Mouse (Mus musculus): ENCODE data around the gene Stk33.
"Not testable (repeated sequence)": the region's sequence is repeated elsewhere in the genome, so short reads cannot be mapped to it uniquely, and the experiment has no call there.

The Stk33 gene

DNA sequence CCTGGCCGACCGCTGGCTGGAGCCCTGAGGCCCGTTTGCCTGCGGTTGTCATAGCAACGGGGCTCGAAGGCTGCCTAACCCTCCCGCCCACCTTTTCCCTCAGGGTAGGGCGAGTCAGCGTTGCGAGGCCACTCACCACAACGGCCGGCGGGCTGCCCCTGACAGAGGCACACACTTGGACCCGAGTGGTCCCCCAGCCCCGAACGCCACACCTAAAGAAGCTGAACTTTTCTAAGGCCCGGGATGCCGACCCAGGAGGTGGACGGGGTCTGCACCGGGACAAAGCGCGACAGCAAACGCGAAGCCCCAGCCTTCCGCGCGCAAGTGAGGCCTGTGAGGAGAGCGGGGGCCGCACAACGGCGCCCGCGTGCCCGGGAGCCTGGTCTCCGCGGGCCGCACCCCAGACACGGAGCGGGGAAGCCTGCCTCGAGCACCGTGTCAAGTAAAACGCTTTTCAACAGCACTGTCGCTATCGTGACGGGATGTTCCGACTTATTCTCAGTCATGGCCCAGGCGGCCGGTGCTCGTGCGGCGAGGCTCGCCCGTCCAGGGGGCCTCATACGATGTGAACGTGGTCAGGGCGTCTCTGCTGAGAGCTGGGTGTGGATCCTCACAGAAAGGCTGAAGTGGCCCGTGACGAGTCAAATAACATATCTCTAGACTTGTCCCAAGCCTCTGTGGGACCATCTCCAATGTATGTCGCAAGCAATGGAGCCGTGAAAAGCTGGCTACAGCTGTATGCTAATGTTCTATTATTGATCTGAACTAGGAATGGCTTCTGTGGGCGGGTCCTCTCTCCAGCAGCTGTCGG is at the start of gene Stk33:
Stk33 (minus strand) TSS at position 301 of the 811 bp plus-strand sequence.
- DNase-seq (ENCODE audit: low spot score): no peak

GRCm38 (mm10) chr7:109484221-109484620 is 45.3 kb upstream of the Stk33 start:
- no peak for DNase-seq (ENCODE audit: low spot score)

DNA sequence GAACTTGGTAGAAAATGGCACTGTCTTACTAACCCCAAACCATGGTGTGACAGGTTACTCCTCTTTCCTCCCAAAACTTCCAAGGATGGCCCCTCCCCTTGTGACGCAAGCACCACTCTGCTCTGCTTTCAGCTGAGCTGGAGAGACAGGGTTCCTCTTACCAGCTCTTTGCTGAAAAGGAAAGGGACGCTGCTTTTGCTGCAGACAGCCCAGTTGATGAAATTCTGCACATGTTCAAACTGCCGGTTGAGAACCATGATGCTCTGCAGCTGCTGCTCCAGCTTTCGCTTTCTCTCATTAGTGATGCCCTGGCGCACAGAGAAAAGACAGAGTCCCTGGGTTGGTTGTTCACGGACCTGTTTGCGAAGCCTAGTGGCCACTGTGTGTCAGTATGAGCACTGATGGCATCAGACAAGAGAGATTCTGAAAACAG is 41.9 kb upstream of the Stk33 start:
- no peak for DNase-seq (ENCODE audit: low spot score)

- DNase-seq (ENCODE audit: low spot score): no peak
Observed at GRCm38 (mm10) chr7:109477926-109478325, 39.0 kb upstream of the Stk33 start.

GRCm38 (mm10) chr7:109470700-109471099 is 31.8 kb upstream of the Stk33 start:
- DNase-seq (ENCODE audit: low spot score): no peak

GRCm38 (mm10) chr7:109468262-109468701 is 29.4 kb upstream of the Stk33 start:
- DNase-seq (ENCODE audit: low spot score): no peak

- DNase-seq (ENCODE audit: low spot score): no peak
Observed at GRCm38 (mm10) chr7:109467591-109467990, 28.7 kb upstream of the Stk33 start.

GRCm38 (mm10) chr7:109460698-109461097 is 21.8 kb upstream of the Stk33 start:
- DNase-seq (ENCODE audit: low spot score): no peak

- no peak for DNase-seq (ENCODE audit: low spot score)
Observed at GRCm38 (mm10) chr7:109456563-109456962, 17.7 kb upstream of the Stk33 start.

DNA sequence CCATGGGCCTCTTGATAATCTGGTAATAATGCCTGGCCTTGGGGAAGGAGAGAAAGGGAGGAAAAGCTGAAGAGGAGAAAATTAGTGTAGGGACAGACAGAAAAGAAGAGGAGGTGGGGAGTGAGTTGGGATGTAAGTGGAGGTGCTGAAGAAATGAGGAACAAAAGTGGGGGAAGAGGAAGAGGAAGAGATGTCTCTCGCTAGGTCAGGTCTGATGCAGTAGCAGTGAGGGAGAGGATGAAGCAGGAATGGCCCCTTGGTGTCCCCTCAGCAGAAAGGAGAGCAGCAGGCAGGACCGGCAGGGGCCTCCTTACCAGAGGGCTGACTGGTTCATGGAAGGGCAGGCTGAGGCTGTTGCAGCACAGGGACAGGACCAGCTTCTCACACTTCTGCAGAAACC is 16.9 kb upstream of the Stk33 start:
- DNase-seq (ENCODE audit: low spot score): no peak

- DNase-seq (ENCODE audit: low spot score): no peak
Observed at GRCm38 (mm10) chr7:109454856-109455255, 16.0 kb upstream of the Stk33 start.

- DNase-seq (ENCODE audit: low spot score): no peak
Observed at GRCm38 (mm10) chr7:109448060-109448459, 9.2 kb upstream of the Stk33 start.

GRCm38 (mm10) chr7:109445012-109445411 is 6.1 kb upstream of the Stk33 start:
- no peak for DNase-seq (ENCODE audit: low spot score)

- no peak for DNase-seq (ENCODE audit: low spot score)
Observed at GRCm38 (mm10) chr7:109442739-109443138, 3.9 kb upstream of the Stk33 start.

DNA sequence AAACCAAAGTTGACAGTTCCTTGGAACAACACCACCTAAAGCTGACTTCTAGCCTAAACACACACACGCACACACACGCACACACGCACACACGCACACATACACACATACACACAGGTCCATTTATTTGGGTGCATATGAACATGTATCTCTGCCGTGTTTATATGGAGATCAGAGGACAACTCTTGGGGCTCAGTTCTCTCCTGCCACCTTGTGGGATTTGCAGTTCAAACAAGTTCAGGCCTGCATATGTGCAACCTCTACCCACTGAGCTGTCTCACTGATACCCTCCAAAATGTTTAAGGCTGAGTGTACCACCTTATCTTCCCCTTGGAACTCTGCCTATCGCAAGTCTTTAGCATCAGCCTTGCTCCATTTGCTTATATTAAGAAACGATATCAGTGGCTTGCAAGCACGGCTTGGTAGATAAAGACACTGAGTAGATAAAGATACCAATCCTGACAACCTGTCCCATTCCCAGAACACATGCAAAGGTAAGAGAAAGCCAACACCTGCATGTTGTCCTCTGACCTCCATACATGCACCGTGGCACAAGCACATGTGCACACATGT is 1.9 kb upstream of the Stk33 start:
- DNase-seq (ENCODE audit: low spot score): no peak

- DNase-seq (ENCODE audit: low spot score): no peak
Observed at GRCm38 (mm10) chr7:109424422-109425159, 14.3 kb downstream of the Stk33 start.

DNA sequence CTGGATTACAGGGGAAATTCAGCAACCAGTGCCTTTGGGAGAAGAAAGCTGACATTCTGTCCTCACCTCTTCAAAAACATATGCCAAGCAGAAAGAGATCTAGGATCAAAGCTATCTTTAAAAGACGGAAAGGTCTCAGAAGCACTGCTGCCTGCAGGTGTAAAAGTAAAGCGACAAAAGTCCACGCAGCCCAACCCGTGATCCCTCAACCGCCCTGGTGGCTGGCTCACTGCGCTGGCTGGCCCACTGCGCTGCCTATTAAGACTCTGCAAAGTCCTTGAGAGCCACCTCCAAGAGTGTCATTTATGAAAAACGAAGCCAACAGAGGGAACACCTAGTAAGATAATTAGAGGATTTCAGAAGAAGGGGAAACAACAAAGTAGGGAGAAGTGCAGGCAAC is 16.1 kb downstream of the Stk33 start:
- DNase-seq (ENCODE audit: low spot score): no peak

DNA sequence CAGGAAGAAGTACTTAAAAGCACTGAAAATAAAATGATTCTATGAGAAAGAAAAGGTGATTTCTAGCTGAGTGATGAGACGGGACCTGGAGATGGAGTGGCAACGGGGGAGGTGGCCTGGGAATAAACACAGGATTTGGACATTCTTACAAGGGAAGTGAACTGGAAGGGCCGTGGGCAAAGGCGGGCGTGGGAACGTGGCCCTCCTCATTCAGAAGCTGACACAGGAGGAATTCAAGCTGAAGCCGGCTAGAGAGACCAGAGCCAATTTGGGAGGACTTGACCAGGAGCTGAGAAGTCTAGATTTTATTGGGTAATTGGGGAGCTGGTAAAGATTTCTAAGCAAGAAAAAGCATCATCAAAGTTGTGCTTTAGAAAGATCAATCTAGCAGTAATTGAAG is 33.4 kb downstream of the Stk33 start:
- DNase-seq (ENCODE audit: low spot score): no peak

GRCm38 (mm10) chr7:109399299-109399698 is 39.6 kb downstream of the Stk33 start:
- no peak for DNase-seq (ENCODE audit: low spot score)

DNA sequence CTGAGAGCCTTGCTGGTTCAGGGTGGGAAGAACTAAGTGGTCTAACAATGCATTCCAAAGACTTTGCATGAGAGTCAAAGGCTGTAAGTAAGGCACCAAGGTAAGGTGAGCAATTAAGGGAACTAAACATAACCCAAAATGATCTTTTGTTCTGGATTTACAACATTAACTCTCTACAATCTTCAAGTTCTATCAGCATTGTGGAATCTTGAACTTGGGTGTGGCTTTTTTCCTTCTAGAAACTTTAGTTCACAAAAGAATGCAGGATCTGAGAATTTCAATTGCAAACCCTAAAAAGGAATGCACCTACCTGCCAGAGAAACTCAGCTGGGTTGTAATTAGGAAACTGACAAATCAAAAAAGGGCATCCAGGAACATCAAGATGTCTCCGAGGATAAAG is 57.8 kb downstream of the Stk33 start:
- no peak for DNase-seq (ENCODE audit: low spot score)

DNA sequence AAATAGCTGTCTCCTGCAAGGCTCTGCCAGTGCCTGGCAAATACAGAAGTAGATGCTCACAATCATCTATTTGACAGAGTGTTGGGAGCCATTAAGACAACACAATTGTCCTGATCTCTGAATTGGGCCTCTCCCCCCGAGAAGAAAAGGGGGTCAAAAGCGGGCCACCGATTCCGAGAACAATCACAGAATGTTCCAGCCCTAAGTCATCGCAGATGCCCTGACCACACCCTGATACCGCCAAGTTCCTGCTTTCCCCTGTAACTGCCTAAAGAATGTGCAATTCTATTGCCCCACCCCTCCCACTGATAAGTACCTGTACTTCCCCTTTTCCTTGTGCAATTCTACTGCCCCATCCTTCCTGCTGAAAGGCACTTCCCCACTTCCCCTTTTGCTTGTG is 65.3 kb downstream of the Stk33 start:
- not testable (repeated sequence) for DNase-seq (ENCODE audit: low spot score)

- DNase-seq (ENCODE audit: low spot score): no peak
Observed at GRCm38 (mm10) chr7:109358435-109359187, 80.3 kb downstream of the Stk33 start.

Data from spleen, adult 12 weeks (tissue).